Mouse (Mus musculus) hindbrain, embryonic 16.5 days (tissue): ENCODE measurements at regions not wholly inside any gene's neighbourhood (a gene's known extent, or its start where the extent isn't known, plus 50 kb on each side); places are given as distances from the start of the nearest gene placed in this dataset.

Experiments
- ATAC-seq: fragments of 200-750 bp; cut with Nextera tagmentation; 2 replicates; pipeline ENCODE4 v1.8.0; 2017; ENCODE audit warnings: moderate TSS enrichment, moderate library complexity
- H3K27ac ChIP-seq: fragments of 300-500 bp; sonication (generic); 2 replicates; pipeline ENCODE4 v1.5.1; 2014; ENCODE audit warnings: low read depth, mild to moderate bottlenecking, control low read depth, low read length, moderate library complexity
- H3K27me3 ChIP-seq: fragments of 300-500 bp; sonication (generic); replicated peaks from 2 replicates; pipeline ENCODE4 v1.6.1; 2014; ENCODE audit warnings: low read length; ENCODE audit not compliant: control insufficient read depth, insufficient read depth
- H3K36me3 ChIP-seq: fragments of 300-500 bp; sonication (generic); 2 replicates; pipeline ENCODE4 v1.6.1; 2014; ENCODE audit warnings: mild to moderate bottlenecking, low read length, moderate library complexity, mixed read lengths; ENCODE audit not compliant: control insufficient read depth, insufficient read depth
- H3K4me1 ChIP-seq: fragments of 300-500 bp; sonication (generic); 2 replicates; pipeline ENCODE4 v1.6.1; 2014; ENCODE audit warnings: low read depth, low read length; ENCODE audit not compliant: control insufficient read depth, insufficient read depth
- H3K4me2 ChIP-seq: fragments of 300-500 bp; sonication (generic); 2 replicates; pipeline ENCODE4 v1.6.1; 2014; ENCODE audit warnings: mild to moderate bottlenecking, low read length, control low read depth, moderate library complexity
- H3K4me3 ChIP-seq: fragments of 300-500 bp; sonication (generic); 2 replicates; pipeline ENCODE4 v1.5.1; 2014; ENCODE audit warnings: mild to moderate bottlenecking, low read length, control low read depth, moderate library complexity
- H3K9ac ChIP-seq: fragments of 300-500 bp; sonication (generic); 2 replicates; pipeline ENCODE4 v1.6.1; 2014; ENCODE audit warnings: low read depth, mild to moderate bottlenecking, control low read depth, low read length, moderate library complexity
- H3K9me3 ChIP-seq: fragments of 300-500 bp; sonication (generic); 2 replicates; pipeline ENCODE4 v1.6.1; 2014; ENCODE audit warnings: mild to moderate bottlenecking, low read length, moderate library complexity; ENCODE audit not compliant: control insufficient read depth
- WGBS: fragments of 180-500 bp; shearing (Covaris S2); extraction: QIAGEN DNeasy Blood & Tissue Kit; methylation state at CpG from one replicate; pipeline ENCODE4 v1.1.7; 2014; 5-methylcytosine and 5-hydroxymethylcytosine counted together

- H3K36me3 ChIP-seq: no peaks in the 10 kb centered on the region
- H3K27ac ChIP-seq: no peak overlapping the region
- H3K27me3 ChIP-seq: no peaks in the 10 kb centered on the region
- no peak overlapping the region for H3K4me3 ChIP-seq
- H3K4me1 ChIP-seq: peaks cover 5% of the 10 kb centered on the region
- H3K9ac ChIP-seq: no peak overlapping the region
- no peak overlapping the region for H3K4me2 ChIP-seq
- WGBS: 91% methylated on average over 12 of the region's 12 CpGs
- H3K9me3 ChIP-seq: peaks cover 3% of the 10 kb centered on the region; the same call in 1 of the 2 replicates
- ATAC-seq: no peak
Measured at GRCm38 (mm10) chr12:99118381-99119115, 198.2 kb downstream of the Ttc8 start.

GRCm38 (mm10) chr12:99119966-99120365 is 199.6 kb downstream of the Ttc8 start:
- Histone ChIP-seq H3K27ac (no peak overlapping the region), H3K9ac (no peak overlapping the region), H3K9me3 (peaks cover 3% of the 10 kb centered on the region; the same call in 1 of the 2 replicates), H3K4me3 (no peak overlapping the region), H3K27me3 (no peaks in the 10 kb centered on the region), H3K4me2 (no peak overlapping the region), H3K36me3 (no peaks in the 10 kb centered on the region), H3K4me1 (peaks cover 5% of the 10 kb centered on the region)
- WGBS: 70% methylated on average over 9 of the region's 9 CpGs
- ATAC-seq: no peak

GRCm38 (mm10) chr12:99123611-99124495 is 203.5 kb downstream of the Ttc8 start:
- H3K4me1 ChIP-seq: no peaks in the 10 kb centered on the region

GRCm38 (mm10) chr12:99126129-99126528 is 205.8 kb downstream of the Ttc8 start:
- Histone ChIP-seq H3K9me3 (no peaks in the 10 kb centered on the region), H3K4me2 (no peak overlapping the region), H3K9ac (no peak overlapping the region), H3K4me1 (no peaks in the 10 kb centered on the region), H3K36me3 (no peaks in the 10 kb centered on the region), H3K27ac (no peak overlapping the region), H3K4me3 (no peak overlapping the region), H3K27me3 (no peaks in the 10 kb centered on the region)
- ATAC-seq: no peak
- 97% methylated on average over 2 of the region's 2 CpGs for WGBS

More at GRCm38 (mm10) chr12:99123611-99124495, 203.5 kb downstream of the Ttc8 start:
- Histone ChIP-seq H3K9me3 (peaks cover under 1% of the 10 kb centered on the region; the same call in 1 of the 2 replicates), H3K27ac (no peak overlapping the region), H3K36me3 (no peaks in the 10 kb centered on the region), H3K4me2 (no peak overlapping the region), H3K4me3 (no peak overlapping the region), H3K27me3 (no peaks in the 10 kb centered on the region), H3K9ac (no peak overlapping the region)
- 63% methylated on average over 15 of the region's 15 CpGs for whole genome bisulfite sequencing
- ATAC-seq: no peak
